Mouse (Mus musculus) liver, adult 2 months (tissue): ENCODE data around the gene Galnt18.

Experiments used
- CTCF ChIP-seq: fragments of 200-500 bp; IDR thresholded peaks from 2 replicates; pipeline ENCODE4 v1.5.1; 2011; ENCODE audit warnings: low read depth, low read length, control low read depth
- POLR2A ChIP-seq: fragments of 200-500 bp; IDR thresholded peaks from 2 replicates; pipeline ENCODE4 v1.6.1; 2011; ENCODE audit warnings: low read length, control low read depth; ENCODE audit not compliant: insufficient read depth; ENCODE audit errors: extremely low read depth

- TF ChIP-seq POLR2A (no peak), CTCF (no peak)
Measured at GRCm38 (mm10) chr7:111547069-111547468, 232.7 kb downstream of the Galnt18 start.
